Comparison of ENCODE assay signal across 9 mouse cellular contexts in genomic region chr4:142302724-142303120, GRCm38 (mm10).
DNase-seq lines count a peak whose midpoint lies in the region; ATAC-seq lines count a peak whose summit lies in the region.
"Had no signal": no experiment of that assay in that cellular context is flagged by ENCODE, and none has a peak within 500 bp of the region (broad histone marks: within the 10 kb centered on the region; RNA-seq: fewer than 3 reads in every experiment).

No protein-coding gene starts in this region.

- no peaks in the 10 kb centered on the region for H3K9me3 ChIP-seq in heart, embryonic 12.5 days (replicated peaks)
- no peaks in the 10 kb centered on the region for H3K9me3 ChIP-seq in hindbrain, embryonic 16.5 days (ENCODE audit: control insufficient read depth, low read length)

- DNase-seq in heart, postnatal 10 days: no peak
- DNase-seq in A20 (ENCODE audit: low read depth, low spot score): peak; percentile 5
- peak; percentile 52 for DNase-seq in cerebellum, adult 9-10 months
- DNase-seq in urinary bladder, adult 2 months (ENCODE audit: low spot score): no peak
- DNase-seq: kidney, adult 9 months had no signal

- intact Hi-C loops in heart, postnatal 10 days (cut with DNase I): no loop called here

- no peaks in the 10 kb centered on the region for H3K36me3 ChIP-seq in heart, embryonic 12.5 days
- H3K36me3 ChIP-seq in hindbrain, embryonic 16.5 days (ENCODE audit: control insufficient read depth, insufficient read depth, low read length): no peaks in the 10 kb centered on the region

- peak overlapping the region; percentile 44; the same call in 1 of the 2 replicates for H3K4me2 ChIP-seq in heart, embryonic 12.5 days
- H3K4me2 ChIP-seq in hindbrain, embryonic 16.5 days (ENCODE audit: low read length): no peak overlapping the region

- no peak for ATAC-seq in heart, embryonic 12.5 days (ENCODE audit: insufficient number of reproducible peaks, low FRiP score)
- ATAC-seq in hindbrain, embryonic 16.5 days: no peak
- ATAC-seq in erythroblast, adult 5-6 weeks (replicated peaks; ENCODE audit: low FRiP score, poor library complexity, severe bottlenecking): no peak
- ATAC-seq: Patski had no signal

- WGBS in heart, embryonic 12.5 days: 62% methylated on average over 2 of the region's 2 CpGs
- 46% methylated on average over 2 of the region's 2 CpGs for WGBS in hindbrain, embryonic 16.5 days

- no peak overlapping the region for H3K9ac ChIP-seq in heart, embryonic 12.5 days
- peak overlapping the region; percentile 27; the same call in 1 of the 2 replicates for H3K9ac ChIP-seq in hindbrain, embryonic 16.5 days (ENCODE audit: low read depth, low read length)

- H3K27me3 ChIP-seq in heart, embryonic 12.5 days (replicated peaks): no peaks in the 10 kb centered on the region
- no peaks in the 10 kb centered on the region for H3K27me3 ChIP-seq in hindbrain, embryonic 16.5 days (replicated peaks; ENCODE audit: control insufficient read depth, insufficient read depth, low read length)

- peak overlapping the region; percentile 79 for H3K27ac ChIP-seq in heart, embryonic 12.5 days (ENCODE audit: poor library complexity, severe bottlenecking)
- peak overlapping the region; percentile 66; the same call in 1 of the 2 replicates for H3K27ac ChIP-seq in hindbrain, embryonic 16.5 days (ENCODE audit: low read depth, low read length)

- no peak overlapping the region for H3K4me3 ChIP-seq in heart, embryonic 12.5 days
- H3K4me3 ChIP-seq in hindbrain, embryonic 16.5 days (ENCODE audit: low read length): no peak overlapping the region

- H3K4me1 ChIP-seq in heart, embryonic 12.5 days (replicated peaks): peaks cover 30% of the 10 kb centered on the region
- peaks cover 39% of the 10 kb centered on the region for H3K4me1 ChIP-seq in hindbrain, embryonic 16.5 days (ENCODE audit: control insufficient read depth, insufficient read depth, low read depth, low read length)

Comparison
In these comparisons a context has a peak if more than half of its experiments do, and no peak if none do; other contexts are left out.
1. DNase-seq: peak in A20 (single experiment) and cerebellum, adult 9-10 months (single experiment); none in heart, postnatal 10 days (0 of 2) and urinary bladder, adult 2 months (single experiment).